Mouse (Mus musculus) MEL (cell line): ENCODE measurements around the gene Scn4a. TPM values are rescaled to one million over a fixed set of nuclear protein-coding genes. Genes with fewer than 3 reads are reported as not detected.

Experiments used
- DNase-seq: peaks from one replicate; pipeline ENCODE4 v3.0.0; 2011; ENCODE audit warnings: low read depth, low spot score
- H3K27ac ChIP-seq: 2 replicates; pipeline ENCODE4 v1.5.1; 2012; ENCODE audit warnings: low read depth, mild to moderate bottlenecking, control low read depth, low read length, moderate library complexity; ENCODE audit not compliant: control insufficient read depth
- H3K27me3 ChIP-seq, 2 experiments: fragments of 150-350 bp in 1 of 2; sonication (generic) in 1 of 2; 2 replicates each; pipeline ENCODE4 v1.6.1; 2012; ENCODE audit warnings: low read length in 2 of 2, mild to moderate bottlenecking in 2 of 2, improper control_type of control experiment in 1 of 2, moderate library complexity in 1 of 2; ENCODE audit not compliant: insufficient read depth in 2 of 2, control insufficient read depth in 1 of 2
- H3K36me3 ChIP-seq, 2 experiments: 2 replicates each; pipeline ENCODE4 v1.6.1; 2012 to 2014; ENCODE audit warnings: low read length in 2 of 2, improper control_type of control experiment in 1 of 2, inconsistent platforms in 1 of 2, mild to moderate bottlenecking in 1 of 2; ENCODE audit not compliant: insufficient read depth in 2 of 2, control insufficient read depth in 1 of 2
- H3K4me1 ChIP-seq, 2 experiments: fragments of 150-350 bp in 1 of 2; sonication (generic) in 1 of 2; 2 replicates each; pipeline ENCODE4 v1.6.1; 2012; ENCODE audit warnings: low read length in 2 of 2, improper control_type of control experiment in 1 of 2, mild to moderate bottlenecking in 1 of 2; ENCODE audit not compliant: insufficient read depth in 2 of 2, control insufficient read depth in 1 of 2
- H3K4me3 ChIP-seq, 2 experiments: fragments of 150-350 bp in 1 of 2; sonication (generic) in 1 of 2; 2 replicates each; pipeline ENCODE4 v1.5.1; 2012; ENCODE audit warnings: low read depth in 2 of 2, low read length in 2 of 2, mild to moderate bottlenecking in 2 of 2, moderate library complexity in 2 of 2, control low read depth in 1 of 2, improper control_type of control experiment in 1 of 2; ENCODE audit not compliant: control insufficient read depth in 1 of 2, insufficient read depth in 1 of 2
- H3K79me2 ChIP-seq: 2 replicates; pipeline ENCODE4 v1.6.1; 2012; ENCODE audit warnings: mild to moderate bottlenecking, low read length, moderate library complexity; ENCODE audit not compliant: control insufficient read depth, poor library complexity, insufficient read depth
- H3K9ac ChIP-seq: 2 replicates; pipeline ENCODE4 v1.6.1; 2012; ENCODE audit warnings: low read depth, mild to moderate bottlenecking, control low read depth, low read length, moderate library complexity; ENCODE audit not compliant: control insufficient read depth, poor library complexity, severe bottlenecking
- H3K9me3 ChIP-seq: fragments of 150-350 bp; sonication (generic); replicated peaks from 2 replicates; pipeline ENCODE4 v1.6.1; 2012; ENCODE audit warnings: mild to moderate bottlenecking, low read length, improper control_type of control experiment, moderate library complexity; ENCODE audit not compliant: insufficient read depth
- BHLHE40 ChIP-seq: IDR thresholded peaks from 2 replicates; pipeline ENCODE4 v1.6.1; 2012; ENCODE audit warnings: low read depth, mild to moderate bottlenecking, inconsistent platforms, low read length, improper control_type of control experiment, borderline replicate concordance
- CHD1 ChIP-seq: IDR thresholded peaks from 2 replicates; pipeline ENCODE4 v1.6.1; 2012; ENCODE audit warnings: low read depth, mild to moderate bottlenecking, inconsistent platforms, low read length, improper control_type of control experiment
- CHD2 ChIP-seq: IDR thresholded peaks from 2 replicates; pipeline ENCODE4 v1.6.1; 2011; ENCODE audit warnings: low read length, improper control_type of control experiment
- CTCF ChIP-seq, 3 experiments: IDR thresholded peaks in 2 of 3; conservative IDR thresholded peaks in 1 of 3; 2 replicates each; pipeline ENCODE4 v1.5.1; 2011 to 2012; ENCODE audit warnings: low read length in 3 of 3, low read depth in 2 of 3, mild to moderate bottlenecking in 2 of 3, improper control_type of control experiment in 1 of 3, inconsistent platforms in 1 of 3, mixed read lengths in 1 of 3, moderate library complexity in 1 of 3; ENCODE audit not compliant: control insufficient read depth in 1 of 3, insufficient read depth in 1 of 3, poor library complexity in 1 of 3, severe bottlenecking in 1 of 3
- E2F4 ChIP-seq: IDR thresholded peaks from 2 replicates; pipeline ENCODE4 v1.6.1; 2011; ENCODE audit warnings: low read depth, low read length, improper control_type of control experiment, borderline replicate concordance
- ELF1 ChIP-seq: IDR thresholded peaks from 2 replicates; pipeline ENCODE4 v1.6.1; 2014; ENCODE audit warnings: low read depth, mild to moderate bottlenecking, inconsistent platforms, low read length, improper control_type of control experiment, moderate library complexity
- EP300 ChIP-seq, 2 experiments: IDR thresholded peaks; 2 replicates each; pipeline ENCODE4 v1.6.1; 2011; ENCODE audit warnings: improper control_type of control experiment in 2 of 2, low read length in 2 of 2, low read depth in 1 of 2, mild to moderate bottlenecking in 1 of 2
- ETS1 ChIP-seq: IDR thresholded peaks from 2 replicates; pipeline ENCODE4 v1.6.1; 2012; ENCODE audit warnings: low read depth, mild to moderate bottlenecking, inconsistent platforms, low read length, improper control_type of control experiment, moderate library complexity
- GABPA ChIP-seq: IDR thresholded peaks from 2 replicates; pipeline ENCODE4 v1.6.1; 2012; ENCODE audit warnings: low read depth, mild to moderate bottlenecking, inconsistent platforms, low read length, improper control_type of control experiment, moderate library complexity
- GATA1 ChIP-seq: IDR thresholded peaks from 2 replicates; pipeline ENCODE4 v1.6.1; 2011; ENCODE audit warnings: low read depth, low read length, improper control_type of control experiment
- HCFC1 ChIP-seq: IDR thresholded peaks from 2 replicates; pipeline ENCODE4 v1.6.1; 2012; ENCODE audit warnings: low read depth, mild to moderate bottlenecking, inconsistent platforms, low read length, improper control_type of control experiment, moderate library complexity
- JUND ChIP-seq: IDR thresholded peaks from 2 replicates; pipeline ENCODE4 v1.6.1; 2011; ENCODE audit warnings: low read depth, mild to moderate bottlenecking, improper control_type of control experiment, low read length
- KAT2A ChIP-seq: conservative IDR thresholded peaks from 2 replicates; pipeline ENCODE4 v1.6.1; 2012; ENCODE audit warnings: low read depth, low read length, improper control_type of control experiment, inconsistent platforms
- MAFK ChIP-seq: IDR thresholded peaks from 2 replicates; pipeline ENCODE4 v1.6.1; 2011; ENCODE audit warnings: low read depth, mild to moderate bottlenecking, low read length, improper control_type of control experiment, borderline replicate concordance
- MAX ChIP-seq: IDR thresholded peaks from 2 replicates; pipeline ENCODE4 v1.6.1; 2011; ENCODE audit warnings: low read length, improper control_type of control experiment
- MAZ ChIP-seq: IDR thresholded peaks from 2 replicates; pipeline ENCODE4 v1.6.1; 2012; ENCODE audit warnings: low read depth, mild to moderate bottlenecking, inconsistent platforms, low read length, improper control_type of control experiment
- MEF2A ChIP-seq: IDR thresholded peaks from 2 replicates; pipeline ENCODE4 v1.6.1; 2014; ENCODE audit warnings: low read depth, mild to moderate bottlenecking, inconsistent platforms, low read length, improper control_type of control experiment; ENCODE audit not compliant: poor library complexity, insufficient replicate concordance, severe bottlenecking; ENCODE audit errors: extremely low read depth
- MXI1 ChIP-seq: IDR thresholded peaks from 2 replicates; pipeline ENCODE4 v1.6.1; 2011; ENCODE audit warnings: mild to moderate bottlenecking, low read depth, low read length, improper control_type of control experiment
- MYB ChIP-seq: IDR thresholded peaks from 2 replicates; pipeline ENCODE4 v1.6.1; 2011; ENCODE audit warnings: mild to moderate bottlenecking, low read depth, low read length, improper control_type of control experiment
- MYC ChIP-seq: IDR thresholded peaks from 2 replicates; pipeline ENCODE4 v1.6.1; 2011; ENCODE audit warnings: low read depth, mild to moderate bottlenecking, low read length, improper control_type of control experiment, moderate library complexity
- NELFE ChIP-seq: IDR thresholded peaks from 2 replicates; pipeline ENCODE4 v1.6.1; 2011; ENCODE audit warnings: low read depth, low read length, improper control_type of control experiment
- NRF1 ChIP-seq: IDR thresholded peaks from 2 replicates; pipeline ENCODE4 v1.6.1; 2014; ENCODE audit warnings: low read depth, mild to moderate bottlenecking, inconsistent platforms, low read length, improper control_type of control experiment, moderate library complexity; ENCODE audit not compliant: poor library complexity, insufficient read depth, severe bottlenecking
- POLR2A ChIP-seq, 2 experiments: IDR thresholded peaks; 2 replicates each; pipeline ENCODE4 v1.6.1; 2011 to 2012; ENCODE audit warnings: low read length in 2 of 2, mild to moderate bottlenecking in 2 of 2, control low read depth in 1 of 2, improper control_type of control experiment in 1 of 2, low read depth in 1 of 2, moderate library complexity in 1 of 2; ENCODE audit not compliant: control insufficient read depth in 1 of 2, insufficient read depth in 1 of 2, poor library complexity in 1 of 2
- POLR2AphosphoS5 ChIP-seq: IDR thresholded peaks from 2 replicates; pipeline ENCODE4 v1.6.1; 2012; ENCODE audit warnings: low read depth, borderline replicate concordance, mild to moderate bottlenecking, inconsistent platforms, low read length, moderate library complexity, mixed read lengths
- RAD21 ChIP-seq: IDR thresholded peaks from 2 replicates; pipeline ENCODE4 v1.6.1; 2011; ENCODE audit warnings: mild to moderate bottlenecking, low read depth, low read length, improper control_type of control experiment
- RCOR1 ChIP-seq: IDR thresholded peaks from 2 replicates; pipeline ENCODE4 v1.6.1; 2012; ENCODE audit warnings: low read depth, mild to moderate bottlenecking, inconsistent platforms, low read length, improper control_type of control experiment
- SIN3A ChIP-seq: IDR thresholded peaks from 2 replicates; pipeline ENCODE4 v1.6.1; 2012; ENCODE audit warnings: low read length, improper control_type of control experiment, inconsistent platforms
- SMC3 ChIP-seq: IDR thresholded peaks from 2 replicates; pipeline ENCODE4 v1.6.1; 2011; ENCODE audit warnings: low read depth, low read length, improper control_type of control experiment
- TAL1 ChIP-seq: IDR thresholded peaks from 2 replicates; pipeline ENCODE4 v1.6.1; 2012; ENCODE audit warnings: mild to moderate bottlenecking, inconsistent platforms, low read length, moderate library complexity, mixed read lengths
- TBP ChIP-seq: IDR thresholded peaks from 2 replicates; pipeline ENCODE4 v1.8.0; 2011; ENCODE audit warnings: low read depth, low read length, improper control_type of control experiment
- TCF12 ChIP-seq: IDR thresholded peaks from 2 replicates; pipeline ENCODE4 v1.6.1; 2014; ENCODE audit warnings: low read depth, mild to moderate bottlenecking, inconsistent platforms, low read length, improper control_type of control experiment, moderate library complexity
- UBTF ChIP-seq: IDR thresholded peaks from 2 replicates; pipeline ENCODE4 v1.6.1; 2012; ENCODE audit warnings: low read depth, mild to moderate bottlenecking, inconsistent platforms, low read length, improper control_type of control experiment, moderate library complexity, borderline replicate concordance; ENCODE audit not compliant: insufficient read depth
- USF1 ChIP-seq: IDR thresholded peaks from 2 replicates; pipeline ENCODE4 v1.6.1; 2014; ENCODE audit warnings: low read depth, mild to moderate bottlenecking, inconsistent platforms, low read length, improper control_type of control experiment, moderate library complexity
- ZKSCAN1 ChIP-seq: IDR thresholded peaks from 2 replicates; pipeline ENCODE4 v1.6.1; 2012; ENCODE audit warnings: low read depth, mild to moderate bottlenecking, inconsistent platforms, low read length, improper control_type of control experiment, moderate library complexity
- ZMIZ1 ChIP-seq: IDR thresholded peaks from 2 replicates; pipeline ENCODE4 v1.6.1; 2012; ENCODE audit warnings: low read depth, mild to moderate bottlenecking, inconsistent platforms, low read length, improper control_type of control experiment, moderate library complexity
- ZNF384 ChIP-seq: IDR thresholded peaks from 2 replicates; pipeline ENCODE4 v1.6.1; 2012; ENCODE audit warnings: low read depth, mild to moderate bottlenecking, inconsistent platforms, low read length, improper control_type of control experiment
- polyA plus RNA-seq, 2 experiments: library from polyadenylated mRNA; stranded (reverse) in 1 of 2; unstranded in 1 of 2; fragments of >175 nt in 1 of 2; fragments of >200 nt in 1 of 2; gene quantifications; 2 replicates each; pipeline versions ENCODE4 v1.2.1 to v1.2.4; 2012; ENCODE audit warnings: low replicate concordance in 2 of 2, low read depth in 1 of 2; ENCODE audit not compliant: insufficient read length in 2 of 2, insufficient read depth in 1 of 2, missing spikeins in 1 of 2
- total RNA-seq: library from RNA; depleted of rRNA; stranded (reverse); fragments of 300-350 nt; gene quantifications from 2 replicates; pipeline ENCODE4 v1.2.3, GENCODE M21; 2012

The Scn4a gene
- total and polyA plus RNA-seq, 3 experiments, result 0.04 to 0.15 TPM; not detected in 1

DNA sequence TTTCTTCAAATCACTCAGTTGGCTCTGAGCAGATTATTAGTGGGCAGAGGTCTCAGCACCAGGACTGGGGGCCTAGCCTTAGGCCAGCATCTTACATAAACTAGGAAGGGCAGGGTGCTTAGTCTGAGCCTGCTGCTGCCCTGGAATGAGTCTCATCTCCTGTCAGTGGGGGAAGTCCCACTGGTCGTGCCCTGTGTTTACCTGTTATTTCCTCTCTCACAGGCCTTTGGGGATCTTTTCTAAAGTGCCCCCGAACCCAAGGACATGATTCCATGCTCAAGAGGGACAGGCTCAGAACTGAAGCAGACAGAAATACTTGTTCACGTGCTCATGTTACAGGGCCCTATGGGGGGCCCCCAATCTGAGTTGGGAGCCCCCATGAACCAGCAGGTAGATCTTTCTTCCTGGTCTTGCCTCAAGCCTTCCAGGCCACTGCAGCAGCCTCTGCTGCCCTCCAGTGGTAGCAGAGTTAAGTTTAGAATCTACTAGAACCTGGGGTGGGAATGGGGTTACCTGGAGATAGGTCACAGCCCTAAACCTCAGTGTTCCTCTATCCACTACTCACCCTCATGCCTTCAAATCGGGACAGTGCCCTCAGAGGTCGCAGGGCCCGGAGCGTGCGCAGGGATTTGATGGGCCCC lies 27.4 kb downstream of the Scn4a start:
- no peaks in the 10 kb centered on the region for H3K79me2 ChIP-seq
- H3K9me3 ChIP-seq, result no peaks in the 10 kb centered on the region
- H3K9ac ChIP-seq, result no peak overlapping the region
- peaks cover 0 to 12% of the 10 kb centered on the region in 2 experiments; a peak in 2 of 4 replicates for H3K36me3 ChIP-seq
- H3K4me1 ChIP-seq, result peaks cover 0 to 24% of the 10 kb centered on the region in 2 experiments; a peak in 2 of 4 replicates
- H3K27me3 ChIP-seq, result no peaks in the 10 kb centered on the region; a peak in 2 of 4 replicates
- no peak overlapping the region for H3K27ac ChIP-seq
- no peak overlapping the region for H3K4me3 ChIP-seq
- peak; percentile 73 for DNase-seq
- TF ChIP-seq POLR2A (IDR thresholded peaks at IDR 0.05; ENCODE audit: control insufficient read depth in 1 of 2, insufficient read depth in 1 of 2, low read depth in 1 of 2, low read length in 2 of 2, poor library complexity in 1 of 2), result no peak
- TF ChIP-seq MAX, result no peak
- TF ChIP-seq ZNF384, result no peak
- no peak for TF ChIP-seq MXI1
- TF ChIP-seq SMC3, result peak; percentile 90
- TF ChIP-seq TCF12, result 0 out of 2 replicates have a peak, but pooled peaks have one; percentile 20
- TF ChIP-seq ELF1, result peak; percentile 44; the same call in 1 of the 2 replicates
- TF ChIP-seq TAL1, result no peak
- 0 out of 2 replicates have a peak, but pooled peaks have one; percentile 46 for TF ChIP-seq SIN3A
- no peak for TF ChIP-seq CHD1
- 0 out of 2 replicates have a peak, but pooled peaks have one; percentile 11 for TF ChIP-seq MEF2A
- TF ChIP-seq BHLHE40, result no peak
- TF ChIP-seq USF1, result no peak
- TF ChIP-seq POLR2AphosphoS5, result no peak
- TF ChIP-seq HCFC1, result peak; percentile 45; the same call in 1 of the 2 replicates
- TF ChIP-seq MYC, result no peak
- 0 out of 4 replicates have a peak, but pooled peaks of 1 of the 2 experiments have one; percentile 6 for TF ChIP-seq EP300 (IDR thresholded peaks at IDR 0.05; ENCODE audit: low read depth in 1 of 2, low read length in 2 of 2)
- no peak for TF ChIP-seq KAT2A
- no peak for TF ChIP-seq GATA1
- no peak for TF ChIP-seq GABPA
- TF ChIP-seq RCOR1, result no peak
- no peak for TF ChIP-seq ZKSCAN1
- no peak for TF ChIP-seq ETS1
- peak; percentile 67; the same call in 1 of the 2 replicates for TF ChIP-seq MAZ
- TF ChIP-seq RAD21, result peak; percentile 90
- no peak for TF ChIP-seq ZMIZ1
- no peak for TF ChIP-seq JUND
- no peak for TF ChIP-seq UBTF
- no peak for TF ChIP-seq CHD2
- TF ChIP-seq MYB, result 0 out of 2 replicates have a peak, but pooled peaks have one; percentile 29
- TF ChIP-seq NELFE, result no peak
- no peak for TF ChIP-seq NRF1
- TF ChIP-seq TBP, result no peak
- peak; percentile 74 to 93 (median 93) for TF ChIP-seq CTCF (IDR thresholded peaks at IDR 0.05 in 2 of 3, conservative IDR thresholded peaks at IDR 0.05 in 1 of 3; ENCODE audit: control insufficient read depth in 1 of 3, insufficient read depth in 1 of 3, low read depth in 2 of 3, low read length in 3 of 3, poor library complexity in 1 of 3, severe bottlenecking in 1 of 3)
- no peak for TF ChIP-seq E2F4
- TF ChIP-seq MAFK, result no peak
